Mouse (Mus musculus): Measurements from ENCODE around the gene Chek2. TPM values are rescaled to one million over a fixed set of nuclear protein-coding genes. Genes with fewer than 3 reads are reported as not detected.

Chek2 gene
- polyA plus RNA-seq, 1 experiment from 2014 or later, result 21.3 TPM

DNA sequence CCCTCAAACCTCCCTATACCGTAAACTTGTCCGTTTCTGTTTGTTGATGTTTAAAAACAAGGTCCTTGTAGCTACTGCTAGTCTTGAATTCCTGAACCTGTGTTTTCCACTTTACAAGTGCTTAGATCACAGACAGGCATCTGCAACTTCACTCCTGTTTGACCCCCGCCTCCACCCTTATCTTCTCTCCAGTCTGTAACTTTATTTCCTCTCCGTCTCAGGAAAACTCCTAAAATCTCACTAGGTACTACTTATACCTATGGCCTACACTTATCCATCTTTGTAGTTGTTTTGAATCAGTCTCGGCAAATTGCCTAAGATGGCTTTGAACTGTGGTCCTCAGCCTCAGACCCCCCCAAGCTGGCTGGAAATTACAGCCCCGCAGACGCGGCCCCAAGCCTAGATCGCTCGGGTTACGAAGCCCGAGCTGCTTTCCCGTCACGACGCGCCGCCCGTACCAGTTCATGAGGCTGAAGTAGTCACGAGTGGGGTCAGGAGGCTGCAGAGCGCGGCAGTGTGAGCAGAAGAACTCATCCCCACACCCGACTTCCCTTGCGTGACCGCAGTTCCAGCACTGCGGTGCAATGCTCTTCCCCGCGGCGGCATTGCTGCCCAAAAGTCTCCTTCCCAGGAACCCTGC, 621 bp upstream of the Chek2 start:
- ChIA-PET CTCF (interaction anchor here (1.0 to 1.9 kb wide), 2 partner anchors 11 to 29 kb away, joined by 3 to 8 read pairs; partner anchors contain the start of gene Ulk1), POLR2A (interaction anchor here (0.6 to 0.7 kb wide), 2 partner anchors 94 to 128 kb away, joined by 4 to 5 read pairs; no protein-coding TSS in a partner anchor)
- ATAC-seq (peak; percentile 18), DNase-seq (ENCODE audit: low read depth, low spot score) (no peak)
- TF ChIP-seq CTCF (IDR thresholded peaks at IDR 0.05), result no peak
- in situ Hi-C loops (cut with MboI; ENCODE audit: low pct_unique_long_range_greater_than_20kb), result no loop called here
- no peaks in the 10 kb centered on the region for H3K27me3 ChIP-seq

DNA sequence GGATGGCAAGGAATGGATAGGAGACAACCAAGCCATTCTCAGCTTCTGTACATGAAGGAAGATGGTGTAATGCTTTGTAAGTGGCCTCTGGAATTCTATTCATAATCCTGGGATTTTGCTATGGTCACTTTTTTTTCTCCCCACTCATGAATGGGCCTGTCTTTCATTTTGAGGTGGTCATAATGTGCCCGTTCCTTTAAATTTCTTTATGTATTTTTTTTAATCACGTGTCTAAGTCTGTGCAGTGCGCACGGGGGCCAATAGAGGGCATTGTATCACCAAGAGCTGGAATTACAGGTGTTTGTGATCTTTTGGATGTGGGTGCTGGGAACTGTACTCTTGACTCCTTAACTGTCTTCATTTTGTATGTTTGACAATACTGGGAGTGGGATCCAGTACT, 686 bp downstream of the Chek2 start:
- in situ Hi-C loops (cut with MboI; ENCODE audit: low pct_unique_long_range_greater_than_20kb), result loop anchor here (5.0 kb wide), 2 partner anchors 58 to 427 kb away; partner anchors contain the start of gene Pus1
- no peaks in the 10 kb centered on the region for H3K27me3 ChIP-seq
- ATAC-seq (no peak), DNase-seq (ENCODE audit: low read depth, low spot score) (no peak)
- CTCF ChIA-PET, result interaction anchor here (0.8 to 1.9 kb wide), 11 partner anchors 10 to 501 kb away, joined by 3 to 8 read pairs (median 3); no protein-coding TSS in a partner anchor
- POLR2A ChIA-PET, result interaction anchor here (0.6 kb wide), 1 partner anchor 259 kb away, joined by 5 read pairs; no protein-coding TSS in a partner anchor
- TF ChIP-seq CTCF (IDR thresholded peaks at IDR 0.05), result peak; percentile 86

DNA sequence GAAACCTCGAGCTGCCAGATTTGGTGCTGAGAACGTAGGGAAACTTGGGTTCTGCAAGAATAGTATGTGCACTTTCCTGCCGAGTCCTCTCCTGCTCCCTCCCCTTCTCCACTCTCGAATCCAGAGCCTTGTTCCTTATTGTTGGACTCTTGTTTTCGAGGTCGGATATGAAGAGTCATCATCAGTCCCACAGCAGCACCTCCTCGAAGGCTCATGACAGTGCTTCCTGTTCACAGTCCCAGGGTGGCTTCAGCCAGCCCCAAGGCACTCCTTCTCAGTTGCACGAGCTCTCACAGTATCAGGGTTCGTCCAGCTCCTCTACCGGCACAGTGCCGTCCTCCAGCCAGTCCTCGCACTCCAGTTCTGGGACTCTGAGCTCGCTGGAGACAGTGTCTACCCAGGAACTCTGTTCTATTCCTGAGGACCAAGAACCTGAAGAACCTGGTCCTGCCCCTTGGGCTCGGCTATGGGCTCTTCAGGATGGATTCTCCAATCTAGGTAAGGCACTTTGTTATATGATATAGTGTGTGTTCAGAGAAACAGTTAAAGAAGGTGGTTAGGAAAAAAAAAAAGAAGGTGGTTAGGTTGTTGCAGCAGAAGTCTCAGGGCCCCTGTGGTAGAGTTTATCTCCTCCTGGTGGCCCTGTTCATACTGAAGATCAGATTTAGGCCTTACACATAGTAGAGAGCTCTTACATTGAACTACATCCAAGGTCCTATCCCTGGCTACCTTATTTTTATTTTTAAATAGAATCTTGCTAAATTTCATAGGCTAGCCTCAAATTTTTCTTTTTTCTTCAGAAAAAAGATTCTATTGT, 1.5 kb downstream of the Chek2 start:
- in situ Hi-C loops (cut with MboI; ENCODE audit: low pct_unique_long_range_greater_than_20kb), result loop anchor here (5.0 kb wide), 2 partner anchors 59 to 426 kb away; partner anchors contain the start of gene Pus1
- ATAC-seq (no peak), DNase-seq (ENCODE audit: low read depth, low spot score) (no peak)
- H3K27me3 ChIP-seq, result no peaks in the 10 kb centered on the region
- TF ChIP-seq CTCF (IDR thresholded peaks at IDR 0.05), result peak; percentile 40
- CTCF ChIA-PET, result interaction anchor here (0.8 to 1.9 kb wide), 12 partner anchors 9 to 500 kb away, joined by 3 to 8 read pairs (median 3); no protein-coding TSS in a partner anchor
- POLR2A ChIA-PET, result no interaction called here

DNA sequence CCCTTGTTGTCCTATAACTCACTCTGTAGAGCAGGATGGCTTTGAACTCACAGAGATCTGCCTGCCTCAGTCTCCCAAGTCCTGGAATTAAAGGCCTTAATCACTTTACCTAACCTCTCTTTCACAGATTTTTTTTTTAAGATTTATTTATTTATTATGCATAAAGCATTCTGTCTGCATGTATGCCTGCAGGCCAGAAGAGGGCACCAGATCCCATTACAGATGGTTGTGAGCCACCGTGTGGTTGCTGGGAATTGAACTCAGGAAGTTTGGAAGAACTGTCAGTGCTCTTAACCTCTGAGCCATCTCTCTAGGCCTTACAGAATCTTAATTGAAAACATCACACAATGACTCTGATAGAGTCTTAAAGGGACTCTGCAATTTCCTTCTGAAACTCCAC, 13.2 kb downstream of the Chek2 start:
- ChIA-PET POLR2A (no interaction called here), CTCF (no interaction called here)
- TF ChIP-seq CTCF (IDR thresholded peaks at IDR 0.05), result peak; percentile 66
- in situ Hi-C loops (cut with MboI; ENCODE audit: low pct_unique_long_range_greater_than_20kb), result no loop called here
- DNase-seq (ENCODE audit: low read depth, low spot score), result no peak
- H3K27me3 ChIP-seq, result no peaks in the 10 kb centered on the region
- no peak for ATAC-seq

DNA sequence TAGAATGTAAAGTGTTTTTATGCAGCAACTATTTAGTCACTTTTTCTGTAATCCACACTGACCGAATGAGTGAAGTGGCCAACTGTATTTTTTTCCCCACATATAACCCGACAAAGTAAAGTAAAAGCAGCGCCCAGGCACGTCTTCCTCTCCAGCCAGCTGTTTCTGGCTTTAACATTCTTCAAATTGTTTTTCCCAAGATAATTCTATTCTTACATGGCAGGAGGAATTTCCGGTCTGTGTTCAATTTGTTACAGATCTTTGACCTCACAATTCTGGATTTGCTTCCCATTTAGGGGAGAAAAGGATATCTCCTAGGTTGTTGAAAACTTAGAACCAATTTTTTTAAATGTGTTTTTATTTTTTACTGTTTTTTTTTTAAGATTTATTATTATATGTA, 17.3 kb downstream of the Chek2 start:
- CTCF ChIA-PET, result no interaction called here
- in situ Hi-C loops (cut with MboI; ENCODE audit: low pct_unique_long_range_greater_than_20kb), result no loop called here
- no peak for TF ChIP-seq CTCF (IDR thresholded peaks at IDR 0.05)
- ATAC-seq (no peak), DNase-seq (ENCODE audit: low read depth, low spot score) (no peak)
- no peaks in the 10 kb centered on the region for H3K27me3 ChIP-seq
- POLR2A ChIA-PET, result no interaction called here

DNA sequence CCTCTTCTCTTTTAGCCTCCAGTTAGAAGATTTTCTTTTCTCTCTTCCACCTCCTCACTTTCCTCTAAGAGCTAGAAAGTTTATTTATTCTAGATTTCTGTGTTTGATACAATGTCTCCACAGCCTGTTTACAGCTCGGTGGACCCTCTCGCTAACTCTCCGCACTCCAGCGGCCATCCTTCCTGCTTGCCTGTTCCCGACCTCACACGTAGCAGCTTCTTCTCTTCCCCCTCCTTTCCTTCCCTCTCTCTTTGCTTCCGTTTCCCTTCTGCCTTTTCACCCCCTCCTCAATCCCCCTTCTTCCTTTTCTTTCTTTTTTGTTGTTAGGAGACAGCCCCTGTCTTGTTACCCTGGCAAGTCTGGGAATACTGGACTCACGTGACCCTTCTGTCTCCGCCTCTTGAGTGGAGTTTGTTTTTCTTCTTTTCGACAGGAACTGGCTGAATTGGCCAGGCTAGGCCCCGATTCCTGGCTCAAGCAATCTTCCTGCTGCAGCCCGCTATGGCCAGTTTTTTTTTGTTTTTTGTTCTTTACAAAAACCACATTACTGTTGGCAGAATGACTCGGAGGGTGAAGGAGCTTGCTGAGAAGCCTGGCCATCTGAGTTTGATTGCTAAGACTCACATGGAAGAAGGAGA, 19.4 kb downstream of the Chek2 start:
- no peak for TF ChIP-seq CTCF (IDR thresholded peaks at IDR 0.05)
- ATAC-seq (no peak), DNase-seq (ENCODE audit: low read depth, low spot score) (no peak)
- ChIA-PET POLR2A (no interaction called here), CTCF (no interaction called here)
- in situ Hi-C loops (cut with MboI; ENCODE audit: low pct_unique_long_range_greater_than_20kb), result no loop called here
- no peaks in the 10 kb centered on the region for H3K27me3 ChIP-seq

DNA sequence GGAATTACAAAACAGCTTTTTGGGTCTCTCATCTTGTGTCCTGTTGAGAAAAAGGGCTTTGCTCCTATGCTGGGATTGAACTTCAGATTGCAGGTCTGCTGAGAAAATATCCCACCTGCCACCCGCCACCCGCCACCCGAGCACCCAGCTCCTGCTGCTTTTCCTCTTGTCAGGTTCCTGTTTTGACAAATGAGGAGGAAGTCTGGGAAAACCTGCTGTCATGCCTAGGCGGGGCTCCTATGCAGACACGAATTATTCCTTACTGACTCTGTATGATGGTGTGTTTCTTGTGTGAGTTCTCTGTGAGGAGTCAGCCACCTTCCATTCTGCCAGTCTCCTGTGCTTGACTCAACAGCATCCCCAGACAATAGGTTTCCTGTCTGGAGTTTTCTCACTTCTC, 20.7 kb downstream of the Chek2 start:
- H3K27me3 ChIP-seq, result no peaks in the 10 kb centered on the region
- no peak for DNase-seq (ENCODE audit: low read depth, low spot score)
- CTCF ChIA-PET, result interaction anchor here (1.0 kb wide), 2 partner anchors 14 to 17 kb away, joined by 3 to 4 read pairs; no protein-coding TSS in a partner anchor
- POLR2A ChIA-PET, result no interaction called here
- in situ Hi-C loops (cut with MboI; ENCODE audit: low pct_unique_long_range_greater_than_20kb), result no loop called here
- no peak for TF ChIP-seq CTCF (IDR thresholded peaks at IDR 0.05)
- no peak for ATAC-seq

DNA sequence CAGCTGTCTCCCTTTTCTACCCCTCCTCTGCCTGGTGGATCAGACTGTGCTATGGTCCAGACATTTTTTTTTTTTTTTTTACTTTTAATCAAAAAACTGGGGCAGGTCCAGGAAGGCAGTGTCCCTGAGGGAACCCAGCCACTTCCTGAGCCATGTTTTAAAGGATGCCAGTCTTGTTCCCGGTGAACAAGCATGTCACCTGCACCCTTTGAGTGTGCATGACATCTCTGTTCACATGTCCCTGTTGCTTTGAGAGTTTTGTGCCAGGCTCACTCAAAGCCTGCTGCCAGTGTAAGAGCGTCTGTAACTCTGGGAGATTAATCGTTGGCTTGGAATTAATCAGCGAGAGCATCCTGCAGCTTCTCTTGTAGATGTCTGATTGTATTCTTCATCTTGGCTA, 28.7 kb downstream of the Chek2 start:
- no peak for DNase-seq (ENCODE audit: low read depth, low spot score)
- in situ Hi-C loops (cut with MboI; ENCODE audit: low pct_unique_long_range_greater_than_20kb), result no loop called here
- ChIA-PET POLR2A (no interaction called here), CTCF (interaction anchor here (0.9 kb wide), 1 partner anchor 388 kb away, joined by 3 read pairs; no protein-coding TSS in a partner anchor)
- no peak for TF ChIP-seq CTCF (IDR thresholded peaks at IDR 0.05)
- ATAC-seq, result no peak
- no peaks in the 10 kb centered on the region for H3K27me3 ChIP-seq

DNA sequence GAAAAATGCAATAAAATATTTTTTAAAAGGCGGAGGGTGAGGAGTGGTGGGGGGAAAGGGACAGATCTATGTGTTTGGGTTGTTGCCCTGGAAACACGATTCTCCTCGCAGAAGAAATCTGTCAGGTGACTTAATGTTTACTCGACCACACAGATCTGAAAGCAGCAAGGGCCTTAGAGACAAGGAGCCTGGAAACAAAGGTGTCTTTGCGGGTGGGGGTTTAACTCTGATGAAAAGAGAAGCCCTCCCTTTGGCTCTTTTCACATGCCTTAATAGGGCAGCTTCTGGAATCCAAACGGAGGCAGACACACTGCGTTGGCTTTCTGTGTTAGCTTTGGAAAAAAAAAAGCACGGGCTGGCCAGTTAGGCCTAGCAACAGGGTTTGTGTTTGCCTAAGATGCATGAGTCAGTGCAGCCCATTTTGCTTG, 29.5 kb downstream of the Chek2 start:
- ChIA-PET POLR2A (no interaction called here), CTCF (interaction anchor here (0.9 kb wide), 1 partner anchor 388 kb away, joined by 3 read pairs; no protein-coding TSS in a partner anchor)
- in situ Hi-C loops (cut with MboI; ENCODE audit: low pct_unique_long_range_greater_than_20kb), result no loop called here
- DNase-seq (ENCODE audit: low read depth, low spot score) (no peak), ATAC-seq (no peak)
- H3K27me3 ChIP-seq, result no peaks in the 10 kb centered on the region
- TF ChIP-seq CTCF (IDR thresholded peaks at IDR 0.05), result no peak

DNA sequence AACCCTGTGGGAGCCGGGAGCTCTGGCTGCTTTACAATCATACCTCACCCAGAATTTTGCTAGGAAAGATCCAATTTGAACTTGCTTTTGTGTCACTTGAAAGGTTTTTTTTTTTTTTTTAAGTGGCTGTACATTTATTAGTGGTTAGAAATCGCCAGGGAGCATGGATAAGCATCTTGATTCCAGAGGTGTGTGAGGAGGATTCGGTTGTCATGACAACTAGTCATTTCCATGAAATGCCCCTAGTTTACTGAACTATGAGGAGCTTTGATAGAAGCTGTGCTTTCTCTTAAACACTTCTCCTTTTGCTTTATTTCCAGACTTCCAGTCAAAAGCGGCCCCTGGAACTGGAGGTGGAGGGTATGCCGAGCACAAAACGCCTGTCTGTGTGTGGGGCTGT, 33.4 kb downstream of the Chek2 start:
- POLR2A ChIA-PET, result no interaction called here
- DNase-seq (ENCODE audit: low read depth, low spot score) (no peak), ATAC-seq (no peak)
- H3K27me3 ChIP-seq, result no peaks in the 10 kb centered on the region
- in situ Hi-C loops (cut with MboI; ENCODE audit: low pct_unique_long_range_greater_than_20kb), result no loop called here
- CTCF ChIA-PET, result no interaction called here
- no peak for TF ChIP-seq CTCF (IDR thresholded peaks at IDR 0.05)
